Mouse (Mus musculus) forebrain, embryonic 12.5 days (tissue): ENCODE data around the gene Iqgap1. TPM values are rescaled to one million over a fixed set of nuclear protein-coding genes. Genes with fewer than 3 reads are reported as not detected.

Experiments
- ATAC-seq: fragments of 200-750 bp; cut with Nextera tagmentation; 2 replicates; pipeline ENCODE4 v1.8.0; 2017; ENCODE audit warnings: moderate TSS enrichment; ENCODE audit not compliant: low FRiP score
- H3K27ac ChIP-seq: fragments of 300-500 bp; sonication (generic); 2 replicates; pipeline ENCODE4 v1.5.1; 2016; ENCODE audit warnings: mild to moderate bottlenecking
- H3K27me3 ChIP-seq: fragments of 300-500 bp; sonication (generic); 2 replicates; pipeline ENCODE4 v1.6.1; 2016; ENCODE audit warnings: mild to moderate bottlenecking
- H3K36me3 ChIP-seq: fragments of 300-500 bp; sonication (generic); replicated peaks from 2 replicates; pipeline ENCODE4 v1.6.1; 2016; ENCODE audit warnings: mild to moderate bottlenecking
- H3K4me1 ChIP-seq: fragments of 300-500 bp; sonication (generic); 2 replicates; pipeline ENCODE4 v1.6.1; 2016
- H3K4me2 ChIP-seq: fragments of 300-500 bp; sonication (generic); 2 replicates; pipeline ENCODE4 v1.6.1; 2016; ENCODE audit warnings: mild to moderate bottlenecking, moderate library complexity
- H3K4me3 ChIP-seq: fragments of 300-500 bp; sonication (generic); replicated peaks from 2 replicates; pipeline ENCODE4 v1.5.1; 2016; ENCODE audit warnings: mild to moderate bottlenecking
- H3K9ac ChIP-seq: fragments of 300-500 bp; sonication (generic); 2 replicates; pipeline ENCODE4 v1.6.1; 2016; ENCODE audit warnings: mild to moderate bottlenecking
- H3K9me3 ChIP-seq: fragments of 300-500 bp; sonication (generic); 2 replicates; pipeline ENCODE4 v1.6.1; 2016
- WGBS: fragments of 180-500 bp; shearing (Covaris S2); methylation state at CpG from one replicate; pipeline ENCODE4 v1.1.7; 2016; 5-methylcytosine and 5-hydroxymethylcytosine counted together
- polyA plus RNA-seq: library from polyadenylated mRNA; unstranded; fragments of >200 nt; fragmentation: Nextera tagmentation; extraction: Ambion mirVana; gene quantifications from 2 replicates; pipeline ENCODE4 v1.2.1, GENCODE M21; 2016

The Iqgap1 gene
- polyA plus RNA-seq, 1 experiment from 2014 or later: 31.6 TPM

DNA sequence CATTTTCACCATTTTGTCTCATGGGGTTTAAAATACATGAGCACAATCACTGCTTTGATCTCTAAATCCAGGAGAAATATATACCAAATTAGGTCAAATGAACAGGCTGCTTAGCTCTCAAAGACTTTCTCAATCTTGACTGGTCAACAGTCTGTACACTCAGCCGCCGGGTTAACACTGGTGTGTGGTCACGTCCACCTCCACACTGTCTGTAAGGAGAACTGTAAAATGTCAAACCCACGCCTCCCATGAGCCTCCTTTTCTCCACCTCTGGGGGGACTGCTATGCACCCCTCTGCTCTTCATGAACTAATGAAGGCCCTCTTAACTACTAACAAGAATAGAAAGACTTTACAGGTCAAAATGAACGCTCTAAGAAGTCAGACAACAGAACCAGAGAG, 36.2 kb downstream of the Iqgap1 start:
- H3K4me3 ChIP-seq: no peak overlapping the region
- 83% methylated on average over 5 of the region's 5 CpGs for WGBS
- ATAC-seq: no peak
- peaks cover 6% of the 10 kb centered on the region for H3K36me3 ChIP-seq
- no peak overlapping the region for H3K4me2 ChIP-seq
- H3K27me3 ChIP-seq: no peaks in the 10 kb centered on the region
- H3K4me1 ChIP-seq: peaks cover 6% of the 10 kb centered on the region
- no peak overlapping the region for H3K9ac ChIP-seq
- H3K9me3 ChIP-seq: peaks cover 4% of the 10 kb centered on the region
- no peak overlapping the region for H3K27ac ChIP-seq

DNA sequence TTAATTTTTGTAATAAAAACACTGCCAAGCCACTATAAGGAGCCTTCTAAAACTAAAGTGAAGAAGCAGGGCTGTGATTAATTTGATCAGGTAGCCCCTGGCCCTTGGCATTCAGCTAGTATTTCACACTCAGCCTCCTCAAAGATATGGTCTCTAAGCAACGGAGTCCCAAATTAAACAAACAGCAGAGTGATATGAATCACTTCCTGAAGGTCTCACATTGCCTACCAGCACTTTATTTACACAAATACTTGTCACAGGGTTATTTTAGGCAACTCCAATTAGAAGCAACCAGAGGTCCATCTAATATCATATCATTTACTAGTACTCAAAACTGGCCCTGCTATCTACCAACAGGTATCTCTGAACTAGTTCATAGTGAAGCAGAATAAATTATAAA, 36.7 kb downstream of the Iqgap1 start:
- 75% methylated on average over 1 of the region's 1 CpGs for WGBS
- no peak for ATAC-seq
- H3K36me3 ChIP-seq: peaks cover 6% of the 10 kb centered on the region
- peaks cover 4% of the 10 kb centered on the region for H3K9me3 ChIP-seq
- H3K27me3 ChIP-seq: no peaks in the 10 kb centered on the region
- no peak overlapping the region for H3K4me3 ChIP-seq
- H3K27ac ChIP-seq: no peak overlapping the region
- H3K9ac ChIP-seq: no peak overlapping the region
- H3K4me2 ChIP-seq: no peak overlapping the region
- H3K4me1 ChIP-seq: peaks cover 6% of the 10 kb centered on the region

DNA sequence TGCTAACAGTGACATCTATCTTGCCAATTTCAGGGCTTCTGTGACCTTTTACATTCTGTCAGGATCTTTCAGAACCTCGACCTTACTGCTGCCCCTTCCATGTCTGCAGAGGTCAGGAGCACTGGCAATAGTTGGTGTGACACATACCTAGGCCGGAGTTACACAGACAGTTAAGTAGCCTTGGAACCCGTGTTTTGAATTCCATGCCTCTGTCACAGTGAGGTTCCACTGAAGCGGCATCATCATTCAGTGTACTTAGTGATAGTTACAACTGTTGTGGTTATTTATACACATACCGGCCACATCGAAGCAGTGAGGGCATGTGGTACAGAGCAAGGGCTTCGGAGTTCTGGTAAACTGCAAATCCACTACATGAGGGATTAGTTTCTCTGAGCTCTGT, 37.8 kb downstream of the Iqgap1 start:
- ATAC-seq: no peak

GRCm38 (mm10) chr7:80786746-80787145, 39.0 kb downstream of the Iqgap1 start:
- Histone ChIP-seq H3K27ac (no peak overlapping the region), H3K27me3 (no peaks in the 10 kb centered on the region), H3K4me3 (no peak overlapping the region), H3K4me2 (no peak overlapping the region), H3K9ac (no peak overlapping the region), H3K9me3 (no peaks in the 10 kb centered on the region), H3K36me3 (no peaks in the 10 kb centered on the region), H3K4me1 (peaks cover 8% of the 10 kb centered on the region)
- 82% methylated on average over 6 of the region's 6 CpGs for WGBS
- ATAC-seq: no peak

More for the DNA sequence above, 37.8 kb downstream of the Iqgap1 start:
- no peak overlapping the region for H3K27ac ChIP-seq
- no peak overlapping the region for H3K9ac ChIP-seq
- no peaks in the 10 kb centered on the region for H3K9me3 ChIP-seq
- peaks cover 2% of the 10 kb centered on the region; the same call in 1 of the 2 replicates for H3K36me3 ChIP-seq
- peaks cover 6% of the 10 kb centered on the region for H3K4me1 ChIP-seq
- H3K4me2 ChIP-seq: no peak overlapping the region
- H3K27me3 ChIP-seq: no peaks in the 10 kb centered on the region
- WGBS: 94% methylated on average over 7 of the region's 7 CpGs
- H3K4me3 ChIP-seq: no peak overlapping the region

DNA sequence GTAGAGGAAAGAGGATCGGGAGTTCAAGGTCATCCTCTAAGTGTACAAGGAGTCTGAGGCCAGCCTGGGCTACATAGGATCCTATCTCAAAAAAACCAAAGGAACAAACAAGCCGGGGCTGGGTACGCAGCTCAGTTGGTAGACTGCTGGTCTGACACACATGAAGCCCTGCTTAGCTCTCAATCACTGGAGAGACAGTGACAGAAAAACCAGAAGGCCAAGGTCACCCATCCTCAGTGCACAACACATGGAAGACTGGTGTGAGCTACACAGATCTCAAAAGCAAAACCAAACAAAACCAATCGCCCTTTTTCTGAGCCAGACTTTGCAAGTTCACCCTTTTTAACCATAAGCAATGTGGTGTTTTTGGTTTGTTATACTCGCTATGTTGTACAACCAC, 41.9 kb downstream of the Iqgap1 start:
- Histone ChIP-seq H3K9ac (no peak overlapping the region), H3K4me3 (no peak overlapping the region), H3K27me3 (no peaks in the 10 kb centered on the region), H3K4me1 (peaks cover 10% of the 10 kb centered on the region; the same call in 1 of the 2 replicates), H3K4me2 (no peak overlapping the region), H3K36me3 (no peaks in the 10 kb centered on the region), H3K27ac (no peak overlapping the region), H3K9me3 (no peaks in the 10 kb centered on the region)
- no peak for ATAC-seq
- 94% methylated on average over 5 of the region's 5 CpGs for WGBS

- H3K4me1 ChIP-seq: peaks cover 10% of the 10 kb centered on the region; the same call in 1 of the 2 replicates
- ATAC-seq: no peak
- no peak overlapping the region for H3K9ac ChIP-seq
- no peaks in the 10 kb centered on the region for H3K27me3 ChIP-seq
- H3K9me3 ChIP-seq: no peaks in the 10 kb centered on the region
- no peak overlapping the region for H3K4me3 ChIP-seq
- no peak overlapping the region for H3K27ac ChIP-seq
- no peak overlapping the region for H3K4me2 ChIP-seq
- H3K36me3 ChIP-seq: no peaks in the 10 kb centered on the region
- 83% methylated on average over 17 of the region's 17 CpGs for WGBS
These were observed 43.3 kb downstream of the Iqgap1 start for GRCm38 (mm10) chr7:80782155-80783109.

GRCm38 (mm10) chr7:80781444-80782120, 44.2 kb downstream of the Iqgap1 start:
- Histone ChIP-seq H3K27ac (no peak overlapping the region), H3K27me3 (no peaks in the 10 kb centered on the region), H3K36me3 (no peaks in the 10 kb centered on the region), H3K4me2 (no peak overlapping the region), H3K9me3 (no peaks in the 10 kb centered on the region), H3K9ac (no peak overlapping the region), H3K4me3 (no peak overlapping the region), H3K4me1 (peaks cover 10% of the 10 kb centered on the region; the same call in 1 of the 2 replicates)
- ATAC-seq: no peak
- WGBS: 76% methylated on average over 9 of the region's 9 CpGs

- 79% methylated on average over 12 of the region's 12 CpGs for WGBS
- no peak overlapping the region for H3K4me3 ChIP-seq
- H3K36me3 ChIP-seq: no peaks in the 10 kb centered on the region
- no peak overlapping the region for H3K27ac ChIP-seq
- ATAC-seq: no peak
- H3K9me3 ChIP-seq: no peaks in the 10 kb centered on the region
- H3K27me3 ChIP-seq: no peaks in the 10 kb centered on the region
- peaks cover 7% of the 10 kb centered on the region; the same call in 1 of the 2 replicates for H3K4me1 ChIP-seq
- H3K4me2 ChIP-seq: no peak overlapping the region
- no peak overlapping the region for H3K9ac ChIP-seq
These were observed 46.7 kb downstream of the Iqgap1 start for GRCm38 (mm10) chr7:80778958-80779669.

GRCm38 (mm10) chr7:80778376-80778775, 47.4 kb downstream of the Iqgap1 start:
- WGBS: 95% methylated on average over 6 of the region's 6 CpGs
- Histone ChIP-seq H3K4me3 (no peak overlapping the region), H3K4me2 (no peak overlapping the region), H3K27ac (no peak overlapping the region), H3K4me1 (peaks cover 11% of the 10 kb centered on the region; the same call in 1 of the 2 replicates), H3K36me3 (no peaks in the 10 kb centered on the region), H3K9me3 (no peaks in the 10 kb centered on the region), H3K9ac (no peak overlapping the region), H3K27me3 (no peaks in the 10 kb centered on the region)
- ATAC-seq: no peak

GRCm38 (mm10) chr7:80777151-80777550, 48.6 kb downstream of the Iqgap1 start:
- ATAC-seq: no peak
- H3K27ac ChIP-seq: no peak overlapping the region
- H3K4me1 ChIP-seq: peaks cover 10% of the 10 kb centered on the region; the same call in 1 of the 2 replicates
- H3K9me3 ChIP-seq: no peaks in the 10 kb centered on the region
- WGBS: 77% methylated on average over 8 of the region's 8 CpGs
- H3K9ac ChIP-seq: no peak overlapping the region
- H3K4me2 ChIP-seq: no peak overlapping the region
- H3K27me3 ChIP-seq: no peaks in the 10 kb centered on the region
- H3K4me3 ChIP-seq: no peak overlapping the region
- no peaks in the 10 kb centered on the region for H3K36me3 ChIP-seq

- Histone ChIP-seq H3K4me2 (no peak overlapping the region), H3K4me1 (peaks cover 6% of the 10 kb centered on the region; the same call in 1 of the 2 replicates), H3K36me3 (no peaks in the 10 kb centered on the region), H3K27ac (no peak overlapping the region), H3K27me3 (no peaks in the 10 kb centered on the region), H3K9ac (no peak overlapping the region), H3K9me3 (no peaks in the 10 kb centered on the region), H3K4me3 (no peak overlapping the region)
- ATAC-seq: no peak
- 89% methylated on average over 3 of the region's 3 CpGs for WGBS
These were observed 49.7 kb downstream of the Iqgap1 start for GRCm38 (mm10) chr7:80776090-80776489.

- 87% methylated on average over 10 of the region's 10 CpGs for WGBS
These were observed 50.3 kb downstream of the Iqgap1 start for GRCm38 (mm10) chr7:80775448-80775904.

More at GRCm38 (mm10) chr7:80775448-80775904, 50.3 kb downstream of the Iqgap1 start:
- ATAC-seq: no peak
- Histone ChIP-seq H3K27ac (no peak overlapping the region), H3K4me3 (no peak overlapping the region), H3K27me3 (no peaks in the 10 kb centered on the region), H3K4me2 (no peak overlapping the region), H3K4me1 (peaks cover 6% of the 10 kb centered on the region; the same call in 1 of the 2 replicates), H3K36me3 (no peaks in the 10 kb centered on the region), H3K9me3 (no peaks in the 10 kb centered on the region), H3K9ac (no peak overlapping the region)
